Mouse (Mus musculus): ENCODE measurements at regions not wholly inside any gene's neighbourhood (a gene's known extent, or its start where the extent isn't known, plus 50 kb on each side); places are given as distances from the start of the nearest gene placed in this dataset.

DNA sequence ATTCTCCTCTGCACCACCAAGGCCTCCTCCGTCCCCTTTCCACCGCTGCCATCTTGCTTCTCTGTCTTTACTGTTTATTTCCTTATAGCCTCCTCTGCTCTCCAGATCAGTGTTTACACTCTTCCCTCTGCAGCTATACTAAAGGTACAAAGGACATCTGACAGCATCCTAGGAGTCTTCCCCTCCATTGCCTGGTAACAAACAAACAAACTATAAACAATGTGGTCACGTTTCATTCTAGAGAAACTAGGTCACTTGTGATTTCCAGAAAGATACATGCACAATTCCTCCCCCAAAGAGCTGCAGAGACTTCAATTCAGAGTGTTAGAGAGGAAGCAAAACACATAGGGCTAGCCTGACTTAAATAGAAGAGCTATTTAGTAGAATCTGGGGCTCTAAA lies 83.8 kb downstream of the Fasl start:
- Histone ChIP-seq H3K4me1 (ENCODE audit: control insufficient read depth, insufficient read depth, low read length) (no peaks in the 10 kb centered on the region), H3K4me2 (ENCODE audit: low read depth, low read length) (no peak overlapping the region), H3K9me3 (replicated peaks; ENCODE audit: control insufficient read depth, low read length) (no peaks in the 10 kb centered on the region), H3K27ac (ENCODE audit: low read length) (no peak overlapping the region), H3K36me3 (ENCODE audit: control insufficient read depth, insufficient read depth) (no peaks in the 10 kb centered on the region), H3K4me3 (ENCODE audit: low read length) (no peak overlapping the region), H3K27me3 (ENCODE audit: control insufficient read depth, insufficient read depth, low read length) (no peaks in the 10 kb centered on the region), H3K9ac (ENCODE audit: low read length) (no peak overlapping the region)
- no peak for ATAC-seq (replicated peaks; ENCODE audit: extremely low read depth, insufficient read depth, low FRiP score)
- 61% methylated on average over 3 of the region's 3 CpGs for WGBS

GRCm38 (mm10) chr1:161695886-161696285 lies 92.4 kb downstream of the Fasl start:
- Histone ChIP-seq H3K4me3 (ENCODE audit: low read length) (no peak overlapping the region), H3K9me3 (replicated peaks; ENCODE audit: control insufficient read depth, low read length) (no peaks in the 10 kb centered on the region), H3K36me3 (ENCODE audit: control insufficient read depth, insufficient read depth) (no peaks in the 10 kb centered on the region), H3K4me1 (ENCODE audit: control insufficient read depth, insufficient read depth, low read length) (no peaks in the 10 kb centered on the region), H3K27me3 (ENCODE audit: control insufficient read depth, insufficient read depth, low read length) (no peaks in the 10 kb centered on the region), H3K27ac (ENCODE audit: low read length) (no peak overlapping the region), H3K9ac (ENCODE audit: low read length) (no peak overlapping the region), H3K4me2 (ENCODE audit: low read depth, low read length) (no peak overlapping the region)
- no peak for ATAC-seq (replicated peaks; ENCODE audit: extremely low read depth, insufficient read depth, low FRiP score)
- WGBS = 39% methylated on average over 5 of the region's 5 CpGs

DNA sequence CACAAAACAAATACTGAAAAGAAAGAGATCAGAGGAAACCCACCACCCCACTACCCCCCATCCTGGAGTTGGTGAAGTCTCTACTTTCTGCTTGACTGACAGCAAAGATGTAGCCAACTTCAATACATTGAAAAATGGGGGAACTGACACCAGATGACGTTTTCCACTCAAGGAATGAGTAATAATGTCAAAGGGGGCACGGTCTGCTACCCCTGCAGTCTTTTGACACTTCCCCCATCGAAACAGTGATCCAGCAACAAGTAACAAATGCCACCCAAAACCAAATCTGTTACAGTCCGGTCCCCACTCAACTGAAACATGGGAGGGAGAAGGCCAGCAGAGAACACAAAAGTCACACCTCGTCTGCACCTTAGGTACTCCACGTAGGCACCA lies 94.5 kb downstream of the Fasl start:
- 65% methylated on average over 6 of the region's 6 CpGs for WGBS
- no peak for ATAC-seq (replicated peaks; ENCODE audit: extremely low read depth, insufficient read depth, low FRiP score)
- Histone ChIP-seq H3K9me3 (replicated peaks; ENCODE audit: control insufficient read depth, low read length) (no peaks in the 10 kb centered on the region), H3K27ac (ENCODE audit: low read length) (no peak overlapping the region), H3K36me3 (ENCODE audit: control insufficient read depth, insufficient read depth) (no peaks in the 10 kb centered on the region), H3K4me1 (ENCODE audit: control insufficient read depth, insufficient read depth, low read length) (no peaks in the 10 kb centered on the region), H3K4me2 (ENCODE audit: low read depth, low read length) (no peak overlapping the region), H3K4me3 (ENCODE audit: low read length) (no peak overlapping the region), H3K9ac (ENCODE audit: low read length) (no peak overlapping the region), H3K27me3 (ENCODE audit: control insufficient read depth, insufficient read depth, low read length) (no peaks in the 10 kb centered on the region)

- H3K4me1 ChIP-seq (ENCODE audit: control insufficient read depth, insufficient read depth, low read length) = no peaks in the 10 kb centered on the region
- no peaks in the 10 kb centered on the region for H3K27me3 ChIP-seq (ENCODE audit: control insufficient read depth, insufficient read depth, low read length)
- ATAC-seq (replicated peaks; ENCODE audit: extremely low read depth, insufficient read depth, low FRiP score) = no peak
- H3K4me2 ChIP-seq (ENCODE audit: low read depth, low read length) = no peak overlapping the region
- no peak overlapping the region for H3K9ac ChIP-seq (ENCODE audit: low read length)
- H3K4me3 ChIP-seq (ENCODE audit: low read length) = no peak overlapping the region
- H3K9me3 ChIP-seq (replicated peaks; ENCODE audit: control insufficient read depth, low read length) = no peaks in the 10 kb centered on the region
- 80% methylated on average over 14 of the region's 14 CpGs for WGBS
- no peaks in the 10 kb centered on the region for H3K36me3 ChIP-seq (ENCODE audit: control insufficient read depth, insufficient read depth)
- H3K27ac ChIP-seq (ENCODE audit: low read length) = no peak overlapping the region
Measured at GRCm38 (mm10) chr1:161692836-161693767, 95.2 kb downstream of the Fasl start.

DNA sequence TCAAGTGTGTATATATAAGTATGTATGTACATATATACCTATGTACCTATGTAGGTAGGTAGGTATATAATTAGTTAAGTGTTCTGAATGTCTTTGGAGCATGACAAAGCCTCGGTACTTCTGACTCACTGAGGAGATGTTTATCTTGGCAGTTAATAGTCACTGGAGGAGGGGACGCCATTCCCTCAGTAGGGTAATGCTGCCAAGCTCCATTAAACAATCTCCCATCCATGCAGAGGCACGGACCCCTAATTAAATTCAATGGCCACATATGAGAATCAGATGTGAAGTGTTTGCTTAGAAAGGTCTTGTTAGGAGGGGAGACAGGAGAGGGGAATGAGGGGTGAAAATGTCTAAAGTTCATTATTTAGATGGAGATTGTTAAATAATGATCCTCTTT lies 99.3 kb downstream of the Fasl start:
- Histone ChIP-seq H3K9me3 (replicated peaks; ENCODE audit: control insufficient read depth, low read length) (no peaks in the 10 kb centered on the region), H3K4me3 (ENCODE audit: low read length) (no peak overlapping the region), H3K9ac (ENCODE audit: low read length) (no peak overlapping the region), H3K36me3 (ENCODE audit: control insufficient read depth, insufficient read depth) (no peaks in the 10 kb centered on the region), H3K4me2 (ENCODE audit: low read depth, low read length) (no peak overlapping the region), H3K27ac (ENCODE audit: low read length) (no peak overlapping the region), H3K4me1 (ENCODE audit: control insufficient read depth, insufficient read depth, low read length) (no peaks in the 10 kb centered on the region; the same call in 1 of the 2 replicates), H3K27me3 (ENCODE audit: control insufficient read depth, insufficient read depth, low read length) (no peaks in the 10 kb centered on the region)
- ATAC-seq (replicated peaks; ENCODE audit: extremely low read depth, insufficient read depth, low FRiP score) = no peak
- WGBS = 16% methylated on average over 3 of the region's 3 CpGs

- 18% methylated on average over 12 of the region's 12 CpGs for WGBS
- peak overlapping the region; percentile 27 for H3K4me3 ChIP-seq (ENCODE audit: low read length)
Measured at GRCm38 (mm10) chr1:161687548-161687947, 100.7 kb downstream of the Fasl start.

GRCm38 (mm10) chr1:161680558-161680957 lies 107.7 kb downstream of the Fasl start:
- no peak overlapping the region for H3K9ac ChIP-seq (ENCODE audit: low read length)
- no peak overlapping the region for H3K27ac ChIP-seq (ENCODE audit: low read length)
- H3K4me2 ChIP-seq (ENCODE audit: low read depth, low read length) = no peak overlapping the region
- ATAC-seq (replicated peaks; ENCODE audit: extremely low read depth, insufficient read depth, low FRiP score) = no peak
- 49% methylated on average over 6 of the region's 6 CpGs for WGBS
- no peaks in the 10 kb centered on the region for H3K36me3 ChIP-seq (ENCODE audit: control insufficient read depth, insufficient read depth)
- H3K4me3 ChIP-seq (ENCODE audit: low read length) = no peak overlapping the region
- peaks cover 5% of the 10 kb centered on the region; the same call in 1 of the 2 replicates for H3K4me1 ChIP-seq (ENCODE audit: control insufficient read depth, insufficient read depth, low read length)
- H3K9me3 ChIP-seq (replicated peaks; ENCODE audit: control insufficient read depth, low read length) = no peaks in the 10 kb centered on the region
- H3K27me3 ChIP-seq (ENCODE audit: control insufficient read depth, insufficient read depth, low read length) = no peaks in the 10 kb centered on the region

More at GRCm38 (mm10) chr1:161687548-161687947, 100.7 kb downstream of the Fasl start:
- Histone ChIP-seq H3K9ac (ENCODE audit: low read length) (no peak overlapping the region), H3K27ac (ENCODE audit: low read length) (no peak overlapping the region), H3K4me2 (ENCODE audit: low read depth, low read length) (peak overlapping the region; percentile 44), H3K4me1 (ENCODE audit: control insufficient read depth, insufficient read depth, low read length) (no peaks in the 10 kb centered on the region; the same call in 1 of the 2 replicates), H3K27me3 (ENCODE audit: control insufficient read depth, insufficient read depth, low read length) (no peaks in the 10 kb centered on the region), H3K9me3 (replicated peaks; ENCODE audit: control insufficient read depth, low read length) (no peaks in the 10 kb centered on the region), H3K36me3 (ENCODE audit: control insufficient read depth, insufficient read depth) (no peaks in the 10 kb centered on the region)
- ATAC-seq (replicated peaks; ENCODE audit: extremely low read depth, insufficient read depth, low FRiP score) = no peak; the same call in 1 of the 2 replicates

- 77% methylated on average over 5 of the region's 5 CpGs for WGBS
- no peaks in the 10 kb centered on the region for H3K9me3 ChIP-seq (replicated peaks; ENCODE audit: control insufficient read depth, low read length)
- no peaks in the 10 kb centered on the region for H3K4me1 ChIP-seq (ENCODE audit: control insufficient read depth, insufficient read depth, low read length)
- no peaks in the 10 kb centered on the region for H3K27me3 ChIP-seq (ENCODE audit: control insufficient read depth, insufficient read depth, low read length)
- H3K36me3 ChIP-seq (ENCODE audit: control insufficient read depth, insufficient read depth) = no peaks in the 10 kb centered on the region
- H3K9ac ChIP-seq (ENCODE audit: low read length) = no peak overlapping the region
- H3K4me3 ChIP-seq (ENCODE audit: low read length) = no peak overlapping the region
- H3K4me2 ChIP-seq (ENCODE audit: low read depth, low read length) = no peak overlapping the region
- ATAC-seq (replicated peaks; ENCODE audit: extremely low read depth, insufficient read depth, low FRiP score) = no peak
- H3K27ac ChIP-seq (ENCODE audit: low read length) = no peak overlapping the region
Measured at GRCm38 (mm10) chr1:161670937-161671336, 117.4 kb downstream of the Fasl start.

- no peak for ATAC-seq (replicated peaks; ENCODE audit: extremely low read depth, insufficient read depth, low FRiP score)
- 22% methylated on average over 3 of the region's 3 CpGs for WGBS
Measured at GRCm38 (mm10) chr1:161664321-161664720, 124.0 kb downstream of the Fasl start.

More at GRCm38 (mm10) chr1:161664321-161664720, 124.0 kb downstream of the Fasl start:
- no peak overlapping the region for H3K9ac ChIP-seq (ENCODE audit: low read length)
- no peaks in the 10 kb centered on the region for H3K36me3 ChIP-seq (ENCODE audit: control insufficient read depth, insufficient read depth)
- peaks cover 5% of the 10 kb centered on the region; the same call in 1 of the 2 replicates for H3K4me1 ChIP-seq (ENCODE audit: control insufficient read depth, insufficient read depth, low read length)
- no peak overlapping the region for H3K4me2 ChIP-seq (ENCODE audit: low read depth, low read length)
- H3K27me3 ChIP-seq (ENCODE audit: control insufficient read depth, insufficient read depth, low read length) = no peaks in the 10 kb centered on the region
- H3K9me3 ChIP-seq (replicated peaks; ENCODE audit: control insufficient read depth, low read length) = no peaks in the 10 kb centered on the region
- no peak overlapping the region for H3K4me3 ChIP-seq (ENCODE audit: low read length)
- H3K27ac ChIP-seq (ENCODE audit: low read length) = no peak overlapping the region

Measured in heart, embryonic 16.5 days (tissue).